Mouse (Mus musculus) midbrain, embryonic 14.5 days (tissue): Measurements from ENCODE around the gene Aktip. TPM values are rescaled to one million over a fixed set of nuclear protein-coding genes. Genes with fewer than 3 reads are reported as not detected.
A peak's percentile ranks its signal among the peaks of the same experiment; 100 is the strongest.

ENCODE experiments used
- ATAC-seq: fragments of 200-750 bp; cut with Nextera tagmentation; 2 replicates; pipeline ENCODE4 v1.8.0; 2017; ENCODE audit warnings: moderate number of reproducible peaks, moderate library complexity; ENCODE audit not compliant: low FRiP score, low TSS enrichment
- DNase-seq: peaks from one replicate; pipeline ENCODE4 v3.0.0-alpha.2; 2015
- H3K27ac ChIP-seq: fragments of 300-500 bp; sonication (generic); replicated peaks from 2 replicates; pipeline ENCODE4 v1.5.1; 2014; ENCODE audit warnings: mild to moderate bottlenecking, low read depth, low read length, moderate library complexity
- H3K27me3 ChIP-seq: fragments of 300-500 bp; sonication (generic); 2 replicates; pipeline ENCODE4 v1.6.1; 2014; ENCODE audit warnings: low read length, control low read depth, mixed read lengths; ENCODE audit not compliant: control insufficient read depth, insufficient read depth
- H3K36me3 ChIP-seq: fragments of 300-500 bp; sonication (generic); 2 replicates; pipeline ENCODE4 v1.6.1; 2014; ENCODE audit warnings: low read length, control low read depth; ENCODE audit not compliant: control insufficient read depth, insufficient read depth
- H3K4me1 ChIP-seq: fragments of 300-500 bp; sonication (generic); 2 replicates; pipeline ENCODE4 v1.6.1; 2014; ENCODE audit warnings: mild to moderate bottlenecking, antibody characterized with exemption, low read length, control low read depth; ENCODE audit not compliant: control insufficient read depth, insufficient read depth
- H3K4me2 ChIP-seq: fragments of 300-500 bp; sonication (generic); 2 replicates; pipeline ENCODE4 v1.6.1; 2014; ENCODE audit warnings: mild to moderate bottlenecking, low read length, moderate library complexity
- H3K4me3 ChIP-seq: fragments of 300-500 bp; sonication (generic); replicated peaks from 2 replicates; pipeline ENCODE4 v1.5.1; 2014; ENCODE audit warnings: low read depth, low read length
- H3K9ac ChIP-seq: fragments of 300-500 bp; sonication (generic); replicated peaks from 2 replicates; pipeline ENCODE4 v1.6.1; 2014; ENCODE audit warnings: mild to moderate bottlenecking, low read length, moderate library complexity
- H3K9me3 ChIP-seq: fragments of 300-500 bp; sonication (generic); 2 replicates; pipeline ENCODE4 v1.6.1; 2016; ENCODE audit warnings: low read length, control low read depth, mixed read lengths; ENCODE audit not compliant: control insufficient read depth
- WGBS: fragments of 180-500 bp; shearing (Covaris S2); extraction: QIAGEN DNeasy Blood & Tissue Kit; methylation state at CpG from one replicate; pipeline ENCODE4 v1.1.7; 2014; 5-methylcytosine and 5-hydroxymethylcytosine counted together
- polyA plus RNA-seq: library from polyadenylated mRNA; unstranded; fragments of >200 nt; fragmentation: Nextera tagmentation; extraction: Ambion mirVana; gene quantifications from 2 replicates; pipeline ENCODE4 v1.2.1, GENCODE M21; 2014

Aktip gene
- polyA plus RNA-seq, 1 experiment from 2014 or later = 143 TPM

- no peaks in the 10 kb centered on the region for H3K27me3 ChIP-seq
- WGBS = 90% methylated on average over 7 of the region's 7 CpGs
- H3K4me2 ChIP-seq = no peak overlapping the region
- no peaks in the 10 kb centered on the region for H3K4me1 ChIP-seq
- H3K4me3 ChIP-seq = no peak overlapping the region
- DNase-seq (no peak), ATAC-seq (no peak)
- H3K9ac ChIP-seq = no peak overlapping the region
- H3K36me3 ChIP-seq = no peaks in the 10 kb centered on the region
- no peak overlapping the region for H3K27ac ChIP-seq
- peaks cover 3% of the 10 kb centered on the region; the same call in 1 of the 2 replicates for H3K9me3 ChIP-seq
These were observed 48.2 kb downstream of the Aktip start for GRCm38 (mm10) chr8:91151531-91151930.

- DNase-seq (no peak), ATAC-seq (no peak)
- peaks cover 3% of the 10 kb centered on the region; the same call in 1 of the 2 replicates for H3K9me3 ChIP-seq
- H3K36me3 ChIP-seq = no peaks in the 10 kb centered on the region
- H3K4me2 ChIP-seq = no peak overlapping the region
- H3K4me3 ChIP-seq = no peak overlapping the region
- H3K27me3 ChIP-seq = no peaks in the 10 kb centered on the region
- H3K4me1 ChIP-seq = no peaks in the 10 kb centered on the region
- no peak overlapping the region for H3K9ac ChIP-seq
- no peak overlapping the region for H3K27ac ChIP-seq
- WGBS = 72% methylated on average over 3 of the region's 3 CpGs
These were observed 50.5 kb downstream of the Aktip start for GRCm38 (mm10) chr8:91149298-91149697.

DNA sequence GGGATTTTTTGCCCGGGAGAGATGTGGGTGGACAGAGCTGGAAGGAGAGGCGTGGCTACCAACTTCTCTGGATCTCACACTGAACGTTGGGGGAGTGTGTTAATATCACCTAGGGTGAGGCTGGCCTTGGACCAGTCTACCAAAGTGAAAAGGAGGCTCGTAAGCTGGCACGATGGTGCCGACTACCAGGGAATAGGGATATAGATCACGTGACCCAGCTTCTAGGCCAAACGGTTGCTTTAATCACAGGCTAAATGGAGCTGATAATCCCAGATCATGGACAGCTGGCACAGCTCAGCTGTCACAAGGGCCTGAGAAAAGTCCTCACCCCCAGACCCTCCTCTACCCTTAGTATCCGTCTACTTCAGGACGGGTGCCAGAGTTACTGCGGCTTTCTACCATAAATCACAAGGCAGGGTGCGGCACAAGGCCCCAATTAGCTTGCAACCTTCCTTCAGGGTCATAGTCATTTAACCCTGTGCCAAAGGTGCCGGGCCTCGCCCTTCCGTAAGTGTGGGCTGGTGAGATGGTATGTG, 51.1 kb downstream of the Aktip start:
- Histone ChIP-seq H3K27me3 (no peaks in the 10 kb centered on the region), H3K9me3 (no peaks in the 10 kb centered on the region; the same call in 1 of the 2 replicates), H3K9ac (no peak overlapping the region), H3K36me3 (no peaks in the 10 kb centered on the region), H3K4me1 (no peaks in the 10 kb centered on the region), H3K27ac (no peak overlapping the region), H3K4me2 (no peak overlapping the region), H3K4me3 (no peak overlapping the region)
- ATAC-seq (no peak), DNase-seq (no peak)
- WGBS = 83% methylated on average over 15 of the region's 15 CpGs

DNA sequence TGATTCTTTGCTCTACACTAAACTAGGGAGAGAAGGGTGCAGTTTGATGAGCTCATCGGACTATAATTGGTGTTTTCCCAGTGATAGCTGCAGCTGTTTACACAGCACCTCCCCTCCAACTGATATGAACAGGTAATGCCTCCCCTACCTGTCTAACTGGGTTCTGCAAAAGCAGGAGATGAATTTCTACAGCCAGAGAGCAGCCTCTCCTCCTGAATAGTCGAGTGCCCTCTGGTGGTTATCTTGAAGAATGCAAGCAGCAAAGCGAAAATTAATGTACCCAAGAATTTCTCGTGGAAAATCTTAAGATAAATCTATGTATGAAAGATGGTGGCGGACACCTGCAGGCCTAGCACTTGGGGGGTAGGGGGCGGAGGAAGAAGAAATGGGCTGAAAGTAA, 52.1 kb downstream of the Aktip start:
- H3K36me3 ChIP-seq = no peaks in the 10 kb centered on the region
- WGBS = 10% methylated on average over 6 of the region's 6 CpGs

DNA sequence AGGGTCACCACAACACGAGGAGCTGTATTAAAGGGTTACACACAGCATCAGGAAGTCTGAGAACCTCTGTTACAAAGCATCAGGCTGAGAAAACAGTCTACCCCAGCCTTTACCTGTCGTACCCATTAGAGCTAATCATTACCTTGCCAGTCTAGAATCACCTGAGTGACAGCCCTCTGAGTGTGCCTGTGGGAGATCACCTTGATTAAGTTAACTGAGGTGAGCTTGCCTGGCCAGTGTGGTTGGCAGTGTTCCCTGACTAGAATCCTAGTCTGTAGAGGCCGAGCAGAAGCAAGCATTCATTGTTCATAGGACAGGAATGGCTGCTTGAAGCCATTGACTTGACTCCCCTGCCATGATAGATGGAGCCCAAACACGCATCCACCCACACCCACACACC, 58.9 kb downstream of the Aktip start:
- WGBS = 92% methylated on average over 4 of the region's 4 CpGs
- H3K9ac ChIP-seq = no peak overlapping the region
- no peaks in the 10 kb centered on the region for H3K4me1 ChIP-seq
- H3K4me3 ChIP-seq = no peak overlapping the region
- no peak overlapping the region for H3K27ac ChIP-seq
- no peak for DNase-seq
- no peak overlapping the region for H3K4me2 ChIP-seq
- no peaks in the 10 kb centered on the region for H3K36me3 ChIP-seq
- no peak for ATAC-seq
- H3K9me3 ChIP-seq = 0 out of 2 replicates have a peak, but pooled peaks cover 3% of the 10 kb centered on the region
- H3K27me3 ChIP-seq = no peaks in the 10 kb centered on the region

More for the DNA sequence above, 52.1 kb downstream of the Aktip start:
- Histone ChIP-seq H3K4me1 (no peaks in the 10 kb centered on the region), H3K9me3 (no peaks in the 10 kb centered on the region), H3K27me3 (no peaks in the 10 kb centered on the region), H3K4me2 (no peak overlapping the region), H3K9ac (no peak overlapping the region), H3K27ac (no peak overlapping the region), H3K4me3 (no peak overlapping the region)
- DNase-seq (peak; percentile 88), ATAC-seq (no peak)

- Histone ChIP-seq H3K27me3 (no peaks in the 10 kb centered on the region), H3K27ac (0 out of 2 replicates have a peak overlapping the region, but pooled peaks have one; percentile 27), H3K4me3 (no peak overlapping the region), H3K4me2 (no peak overlapping the region), H3K9ac (no peak overlapping the region), H3K4me1 (peaks cover 10% of the 10 kb centered on the region), H3K9me3 (no peaks in the 10 kb centered on the region), H3K36me3 (0 out of 2 replicates have a peak, but pooled peaks cover 4% of the 10 kb centered on the region)
- DNase-seq (no peak), ATAC-seq (no peak)
- 66% methylated on average over 14 of the region's 14 CpGs for WGBS
These were observed 64.2 kb downstream of the Aktip start for GRCm38 (mm10) chr8:91135308-91136181.

GRCm38 (mm10) chr8:91134659-91135058, 65.1 kb downstream of the Aktip start:
- WGBS = 45% methylated on average over 12 of the region's 12 CpGs
- H3K27me3 ChIP-seq = no peaks in the 10 kb centered on the region
- no peak overlapping the region; the same call in 1 of the 2 replicates for H3K9ac ChIP-seq
- peak overlapping the region; percentile 75 for H3K27ac ChIP-seq
- H3K4me2 ChIP-seq = peak overlapping the region; percentile 30
- DNase-seq (no peak), ATAC-seq (no peak)
- H3K4me1 ChIP-seq = peaks cover 10% of the 10 kb centered on the region
- H3K36me3 ChIP-seq = peaks cover 13% of the 10 kb centered on the region; the same call in 1 of the 2 replicates
- H3K9me3 ChIP-seq = no peaks in the 10 kb centered on the region
- H3K4me3 ChIP-seq = peak overlapping the region; percentile 97

DNA sequence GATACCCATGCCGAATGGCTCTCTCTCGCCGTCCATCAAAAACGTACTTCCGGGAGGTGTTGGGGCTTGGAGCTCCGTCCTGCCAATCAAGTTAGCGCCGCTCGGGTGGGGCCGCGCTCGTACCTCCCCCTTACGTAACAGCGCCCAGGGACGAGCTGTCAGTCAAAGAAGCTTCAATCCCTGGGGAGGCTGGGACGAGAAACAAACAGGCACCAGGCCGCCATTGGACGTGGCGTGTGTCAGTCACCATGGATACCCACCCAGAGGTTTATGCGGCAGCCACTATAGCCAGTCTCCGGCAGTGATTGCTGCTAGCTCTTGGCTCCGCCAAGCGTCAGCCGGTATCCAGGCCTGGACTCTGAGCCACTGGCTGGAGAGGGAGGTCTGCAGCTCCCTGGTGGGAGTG, 65.7 kb downstream of the Aktip start:
- Histone ChIP-seq H3K27me3 (no peaks in the 10 kb centered on the region), H3K4me3 (peak overlapping the region; percentile 97), H3K27ac (peak overlapping the region; percentile 75), H3K9ac (peak overlapping the region; percentile 84; the same call in 1 of the 2 replicates), H3K4me2 (peak overlapping the region; percentile 30), H3K9me3 (no peaks in the 10 kb centered on the region), H3K4me1 (peaks cover 10% of the 10 kb centered on the region), H3K36me3 (peaks cover 18% of the 10 kb centered on the region)
- DNase-seq (peak; percentile 100), ATAC-seq (peak; percentile 99)
- WGBS = under 1% methylated on average over 24 of the region's 24 CpGs
